Mouse (Mus musculus) MN1 (cell line): ENCODE results near the gene Gcn1l1.
A peak's percentile ranks its signal among the peaks of the same experiment; 100 is the strongest.
"Not testable (repeated sequence)": the region's sequence is repeated elsewhere in the genome, so short reads cannot be mapped to it uniquely, and the experiment has no call there.

Experiments used
- DNase-seq: peaks from one replicate; pipeline ENCODE4 v3.0.0-alpha.2; 2016; ENCODE audit warnings: low spot score

Gcn1l1 gene

DNA sequence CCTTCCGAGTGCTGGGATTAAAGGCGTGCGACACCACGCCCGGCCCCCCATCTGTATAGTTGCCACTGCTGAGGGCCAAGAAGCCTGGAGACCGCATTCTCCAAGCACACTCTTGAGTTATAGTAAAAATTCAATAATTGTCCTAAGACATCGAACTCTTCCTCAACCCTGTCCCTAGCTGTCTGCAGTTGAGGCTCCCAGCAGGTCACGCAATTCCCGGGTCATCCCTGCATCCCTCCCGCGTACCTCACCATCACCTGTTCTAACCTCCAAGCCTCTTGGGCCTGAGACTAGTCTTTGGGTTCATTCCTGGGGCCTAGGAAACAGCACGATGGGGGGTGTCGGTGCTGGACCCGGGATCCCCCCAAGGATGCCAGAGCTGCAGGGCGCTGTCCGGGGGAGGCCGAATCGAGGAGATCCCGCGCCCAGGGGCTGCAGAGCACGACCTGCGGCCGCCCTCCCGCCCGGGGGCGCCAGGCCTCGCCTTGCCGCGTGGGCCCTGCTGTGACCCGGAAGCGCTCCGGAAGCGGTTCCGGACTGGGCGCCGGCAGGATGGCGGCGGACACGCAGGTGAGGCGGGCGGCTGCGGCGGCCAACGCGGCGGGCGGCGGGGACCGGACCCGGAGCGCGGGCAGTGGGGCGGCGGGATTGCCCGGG lies at the start of gene Gcn1l1:
TSS of gene Gcn1l1 (plus strand) at position 518 of the 657 bp plus-strand sequence.
- peak; percentile 77 for DNase-seq

GRCm38 (mm10) chr5:115516081-115516907 lies 48.8 kb upstream of the Gcn1l1 start:
- DNase-seq, result no peak

- no peak for DNase-seq
These were observed 48.1 kb upstream of the Gcn1l1 start for GRCm38 (mm10) chr5:115516908-115517307.

DNA sequence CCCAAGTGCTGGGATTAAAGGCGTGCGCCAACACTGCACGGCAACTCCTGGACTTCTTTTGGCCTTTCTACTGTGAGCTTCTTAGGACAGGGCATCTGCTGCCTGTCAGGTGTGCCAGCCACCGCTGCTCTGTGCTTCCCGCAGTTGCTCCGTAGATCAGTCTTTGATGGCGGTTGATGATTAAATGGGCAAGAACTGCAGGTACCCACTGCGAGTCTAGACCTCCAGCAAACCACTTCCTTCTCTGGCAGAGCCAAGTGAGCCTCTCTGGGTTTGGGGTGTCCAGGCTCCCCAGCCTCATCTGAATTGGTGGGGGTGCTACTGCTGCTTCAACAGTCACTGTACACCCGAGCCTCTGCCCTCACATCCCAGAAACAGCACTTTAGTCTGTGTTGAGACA lies 47.6 kb upstream of the Gcn1l1 start:
- no peak for DNase-seq

DNA sequence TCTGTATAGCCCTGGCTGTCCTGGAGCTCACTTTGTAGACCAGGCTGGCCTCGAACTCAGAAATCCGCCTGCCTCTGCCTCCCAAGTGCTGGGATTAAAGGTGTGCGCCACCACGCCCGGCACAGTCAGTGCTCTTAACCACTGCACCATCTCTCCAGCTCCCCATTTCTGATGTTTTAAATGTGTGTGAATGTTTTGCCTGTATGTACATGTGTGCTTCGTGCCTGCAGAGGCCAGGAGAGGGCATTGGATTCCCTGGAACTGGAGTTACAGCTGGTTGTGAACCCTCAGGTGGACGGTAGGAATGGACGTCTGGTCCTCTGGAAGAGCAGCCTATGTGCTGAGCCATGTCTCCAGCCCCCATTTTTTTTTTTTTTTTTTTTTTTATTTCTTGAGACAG lies 46.8 kb upstream of the Gcn1l1 start:
- not testable (repeated sequence) for DNase-seq

- DNase-seq, result no peak
These were observed 44.7 kb upstream of the Gcn1l1 start for GRCm38 (mm10) chr5:115520325-115520869.

DNA sequence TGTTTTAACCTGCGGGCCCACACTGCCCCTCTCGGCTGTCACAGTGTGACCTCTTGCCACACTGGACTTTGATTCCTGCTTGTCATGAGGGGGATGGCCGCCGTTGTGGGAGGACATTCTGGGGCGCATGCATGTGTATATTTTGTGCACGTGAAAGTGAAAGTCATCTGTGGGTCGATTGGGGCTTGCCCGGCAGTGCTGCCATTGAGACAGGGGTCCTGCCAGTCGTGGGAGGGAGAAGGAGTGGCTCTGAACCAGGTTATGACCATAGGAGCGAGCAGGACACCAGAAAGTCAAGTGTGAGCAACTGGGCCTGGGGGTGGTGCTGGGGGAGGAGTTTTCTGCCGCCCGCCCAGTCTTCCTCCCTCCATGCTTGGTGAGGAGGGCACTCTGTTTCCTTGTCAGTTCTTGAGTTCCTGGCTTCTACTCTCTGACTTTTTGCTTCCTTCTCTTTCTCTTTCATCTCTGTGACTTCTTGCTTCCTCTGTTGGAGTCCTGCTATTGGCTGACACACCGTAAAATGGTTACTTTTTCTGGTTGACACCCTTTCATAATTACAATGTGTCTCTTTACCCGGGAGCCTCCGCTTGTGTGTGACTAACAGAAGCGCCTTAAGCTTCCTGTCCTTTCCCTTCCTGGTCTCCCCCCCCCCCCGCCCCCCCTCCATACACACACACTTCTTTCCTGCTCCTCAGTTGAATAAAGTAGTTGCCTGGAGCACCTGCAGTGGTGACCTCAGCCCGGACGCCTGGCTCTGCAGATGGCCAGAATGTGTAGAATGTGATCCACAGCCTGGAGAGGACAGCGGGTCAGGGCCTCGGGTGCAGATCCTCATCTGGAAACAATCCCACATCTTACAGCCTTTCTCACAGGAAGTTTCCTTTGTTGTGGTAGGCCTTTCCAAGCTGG lies 43.2 kb upstream of the Gcn1l1 start:
- no peak for DNase-seq

- no peak for DNase-seq
These were observed 42.5 kb upstream of the Gcn1l1 start for GRCm38 (mm10) chr5:115522531-115522930.

DNA sequence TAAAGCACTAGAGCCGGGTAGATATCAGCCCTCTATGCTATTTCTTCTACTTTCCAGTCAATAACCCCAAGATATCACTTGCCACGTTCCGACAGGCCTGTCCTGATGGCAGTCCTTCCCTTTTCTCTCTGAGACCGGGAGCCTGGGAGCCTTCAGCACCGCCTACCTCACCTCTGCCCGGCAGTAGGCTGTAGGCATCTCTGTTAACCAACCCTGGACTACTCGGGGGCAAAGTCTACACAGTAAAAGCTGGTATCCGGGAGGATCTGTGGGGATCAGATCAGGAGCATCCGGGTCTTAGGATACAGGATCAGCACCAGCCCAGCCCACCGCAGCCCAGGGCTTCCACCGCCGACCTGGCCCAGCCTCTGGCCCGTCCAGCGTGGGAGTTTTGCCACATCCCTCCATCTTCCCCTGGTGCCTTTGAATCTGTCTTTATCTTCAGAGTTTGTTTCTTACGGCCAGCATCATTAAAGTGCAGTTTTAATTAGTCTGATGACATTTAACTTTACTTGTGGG lies 42.0 kb upstream of the Gcn1l1 start:
- DNase-seq, result no peak

GRCm38 (mm10) chr5:115523971-115524370 lies 41.1 kb upstream of the Gcn1l1 start:
- DNase-seq, result no peak

DNA sequence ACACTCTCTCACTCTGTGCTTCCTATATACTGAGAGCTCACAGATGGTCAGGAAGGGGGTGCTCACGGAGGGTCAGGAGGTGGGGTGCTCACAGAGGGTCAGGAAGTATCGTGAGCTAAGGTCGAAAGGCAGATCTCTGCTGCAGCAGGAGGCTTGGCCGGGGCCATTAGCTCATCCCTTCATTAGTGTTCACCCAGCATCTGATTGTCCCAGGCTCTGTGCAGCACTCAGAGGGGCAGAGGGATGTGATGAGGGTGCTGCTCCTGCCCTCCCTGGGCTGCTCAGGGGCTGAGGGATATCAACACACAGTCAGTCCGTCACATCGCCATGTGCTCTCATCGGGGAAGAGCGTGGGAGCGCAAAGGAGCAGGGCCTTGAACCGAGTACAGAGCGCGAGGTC lies 40.6 kb upstream of the Gcn1l1 start:
- no peak for DNase-seq

GRCm38 (mm10) chr5:115525416-115525815 lies 39.6 kb upstream of the Gcn1l1 start:
- no peak for DNase-seq

DNA sequence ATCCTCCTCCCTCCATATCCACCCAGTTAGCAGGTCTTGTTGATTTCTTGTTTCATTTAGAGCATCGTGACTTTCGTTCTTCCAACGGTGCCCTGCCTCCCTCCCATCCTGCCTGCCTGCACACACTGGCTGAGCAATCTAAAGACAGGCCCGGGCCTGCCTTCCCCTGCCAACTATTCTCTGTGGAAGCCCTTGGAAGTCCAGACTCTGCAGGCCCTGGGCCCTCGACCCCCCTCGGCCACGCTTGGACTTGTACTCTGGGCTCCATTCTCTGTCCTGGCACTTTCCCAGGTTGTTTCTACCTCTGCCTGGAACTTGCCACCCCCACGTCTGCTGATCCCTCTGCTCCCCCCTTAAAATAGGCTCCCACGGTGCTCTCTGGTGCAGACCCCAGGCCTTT lies 39.1 kb upstream of the Gcn1l1 start:
- no peak for DNase-seq

- DNase-seq, result no peak
These were observed 38.4 kb upstream of the Gcn1l1 start for GRCm38 (mm10) chr5:115526456-115527202.

GRCm38 (mm10) chr5:115528128-115528527 lies 36.9 kb upstream of the Gcn1l1 start:
- DNase-seq, result no peak

DNA sequence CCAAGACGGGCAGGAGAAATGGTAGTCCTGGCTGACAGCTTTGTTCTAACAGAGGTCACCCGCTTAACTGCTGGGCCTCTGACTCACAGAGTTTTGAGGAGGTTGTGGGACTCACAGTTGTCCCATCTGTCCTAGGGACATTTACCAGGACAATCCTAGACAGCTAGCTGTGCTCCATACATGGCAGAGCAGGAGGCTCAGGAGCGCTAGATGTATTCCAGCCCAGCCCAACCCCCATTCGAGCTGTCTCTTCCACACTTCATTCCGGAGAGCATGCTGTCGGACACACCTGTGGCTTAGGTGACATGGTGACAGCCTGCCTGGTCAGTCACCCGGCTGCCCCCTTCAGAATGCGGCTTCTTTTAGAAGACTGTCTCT lies 35.7 kb upstream of the Gcn1l1 start:
- DNase-seq, result no peak

- DNase-seq, result no peak
These were observed 35.2 kb upstream of the Gcn1l1 start for GRCm38 (mm10) chr5:115529742-115530446.

DNA sequence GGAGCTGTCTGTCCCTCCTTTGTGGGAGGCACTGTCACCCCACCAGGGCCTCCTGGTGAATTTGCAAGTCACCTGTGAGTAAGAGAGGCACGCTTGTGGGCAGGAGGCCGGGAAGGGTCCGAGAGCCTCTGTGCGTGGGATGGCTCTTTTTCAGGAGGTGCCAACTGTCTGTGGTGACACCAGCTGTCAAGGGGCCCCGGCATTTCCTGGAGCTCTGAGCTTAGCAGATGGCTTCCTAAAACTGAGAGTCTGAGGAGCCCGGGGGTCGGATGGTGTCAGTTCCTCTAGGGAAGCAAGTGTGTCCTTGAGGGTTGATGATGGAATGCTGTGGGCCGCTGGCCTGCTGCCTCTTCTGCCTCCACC lies 34.6 kb upstream of the Gcn1l1 start:
- DNase-seq, result no peak

DNA sequence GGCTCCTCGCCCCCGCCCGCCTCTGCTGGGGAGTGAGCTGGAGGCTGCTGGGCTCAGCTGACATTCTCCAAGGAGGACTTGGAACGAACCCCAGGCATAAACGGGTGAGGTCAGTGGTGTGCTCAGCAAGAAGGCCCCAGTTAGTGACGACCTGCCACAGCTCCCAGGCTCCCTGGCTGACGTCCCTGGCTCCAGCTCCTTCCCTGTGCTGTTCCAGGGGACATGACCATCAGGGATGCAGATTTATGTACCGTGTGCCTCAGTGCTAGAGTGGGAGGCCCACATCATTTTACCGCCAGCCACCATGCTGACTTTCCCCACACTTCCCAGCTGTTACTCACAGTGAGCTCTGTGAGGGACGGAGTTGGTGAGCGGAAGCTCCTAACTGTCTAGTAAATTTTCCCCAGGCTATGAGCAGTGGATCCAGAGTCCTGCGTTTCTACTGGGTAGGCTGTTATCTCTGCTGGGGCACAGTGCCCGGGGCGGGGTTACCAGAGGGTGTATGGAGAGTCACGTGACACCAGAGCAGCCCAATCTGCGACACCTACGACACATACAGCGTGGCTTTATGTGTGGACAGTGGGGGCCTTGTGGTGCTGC lies 33.3 kb upstream of the Gcn1l1 start:
- peak; percentile 72 for DNase-seq

DNA sequence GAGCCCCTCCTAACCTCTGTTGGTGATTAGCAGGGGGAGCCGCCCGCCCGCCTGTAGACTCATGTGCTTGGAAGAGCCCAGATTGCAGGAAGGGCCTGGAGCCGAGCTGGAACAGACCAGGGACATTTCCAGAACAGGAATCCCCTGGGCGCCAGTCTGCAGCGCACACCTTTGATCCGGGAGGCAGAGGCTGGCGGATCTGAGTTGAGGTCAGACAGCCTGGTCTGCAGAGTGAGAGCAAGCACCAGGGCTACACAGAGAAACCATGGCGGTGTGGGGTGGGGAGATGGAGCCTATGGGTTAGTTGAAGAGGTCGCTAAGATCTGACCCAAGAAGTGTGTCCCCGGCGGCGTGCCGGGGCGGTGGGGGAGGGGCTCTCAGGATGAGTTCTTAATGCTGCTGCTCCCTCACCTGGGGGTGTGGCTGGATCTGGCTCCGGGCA lies 30.7 kb upstream of the Gcn1l1 start:
- DNase-seq, result peak; percentile 47
